Mouse (Mus musculus): ENCODE data around the gene Naa38.

Gene Naa38

DNA sequence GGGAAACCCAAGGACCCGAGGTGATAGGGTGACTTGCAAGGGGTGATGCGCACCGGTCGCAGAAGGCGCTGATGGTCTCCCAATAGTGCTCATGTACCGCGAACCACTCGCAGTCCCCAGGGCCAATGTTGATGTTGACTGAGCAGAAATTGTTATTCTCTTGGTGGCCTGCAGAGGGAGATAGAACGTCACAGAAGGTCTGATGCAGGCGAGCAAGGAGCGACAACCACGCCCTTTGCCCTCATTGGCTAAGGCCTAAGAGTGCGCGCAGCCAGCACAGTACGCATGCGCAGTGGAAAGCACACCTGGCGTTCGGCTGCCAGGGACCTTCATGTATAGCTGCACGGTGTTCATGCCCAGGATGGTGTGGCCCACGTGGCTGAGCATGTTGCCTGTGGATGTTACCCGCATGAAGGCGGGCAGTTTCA, 5.9 kb downstream of the Naa38 start:
- peak; percentile 75 for DNase-seq (ENCODE audit: low spot score)

DNA sequence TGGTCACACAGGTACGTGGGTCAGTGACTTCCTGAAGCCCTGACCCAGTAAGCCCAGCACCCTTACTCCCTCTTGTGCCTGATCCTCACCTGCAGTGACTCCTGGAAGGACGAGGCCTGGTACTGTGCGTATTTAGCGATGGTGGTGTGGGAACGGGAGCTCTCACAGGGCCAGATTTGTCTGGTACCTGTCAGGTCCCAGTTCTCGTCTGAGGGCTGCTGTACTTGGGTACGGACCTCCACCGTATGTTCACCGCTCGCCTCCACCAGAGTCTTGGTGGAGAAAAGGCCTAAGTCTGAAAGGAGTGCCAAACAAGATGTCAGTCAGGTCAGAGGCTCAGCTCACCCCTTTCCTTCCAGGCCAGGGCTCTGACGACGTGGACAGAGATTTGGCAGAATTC, 6.7 kb downstream of the Naa38 start:
- DNase-seq (ENCODE audit: low spot score) = no peak

DNA sequence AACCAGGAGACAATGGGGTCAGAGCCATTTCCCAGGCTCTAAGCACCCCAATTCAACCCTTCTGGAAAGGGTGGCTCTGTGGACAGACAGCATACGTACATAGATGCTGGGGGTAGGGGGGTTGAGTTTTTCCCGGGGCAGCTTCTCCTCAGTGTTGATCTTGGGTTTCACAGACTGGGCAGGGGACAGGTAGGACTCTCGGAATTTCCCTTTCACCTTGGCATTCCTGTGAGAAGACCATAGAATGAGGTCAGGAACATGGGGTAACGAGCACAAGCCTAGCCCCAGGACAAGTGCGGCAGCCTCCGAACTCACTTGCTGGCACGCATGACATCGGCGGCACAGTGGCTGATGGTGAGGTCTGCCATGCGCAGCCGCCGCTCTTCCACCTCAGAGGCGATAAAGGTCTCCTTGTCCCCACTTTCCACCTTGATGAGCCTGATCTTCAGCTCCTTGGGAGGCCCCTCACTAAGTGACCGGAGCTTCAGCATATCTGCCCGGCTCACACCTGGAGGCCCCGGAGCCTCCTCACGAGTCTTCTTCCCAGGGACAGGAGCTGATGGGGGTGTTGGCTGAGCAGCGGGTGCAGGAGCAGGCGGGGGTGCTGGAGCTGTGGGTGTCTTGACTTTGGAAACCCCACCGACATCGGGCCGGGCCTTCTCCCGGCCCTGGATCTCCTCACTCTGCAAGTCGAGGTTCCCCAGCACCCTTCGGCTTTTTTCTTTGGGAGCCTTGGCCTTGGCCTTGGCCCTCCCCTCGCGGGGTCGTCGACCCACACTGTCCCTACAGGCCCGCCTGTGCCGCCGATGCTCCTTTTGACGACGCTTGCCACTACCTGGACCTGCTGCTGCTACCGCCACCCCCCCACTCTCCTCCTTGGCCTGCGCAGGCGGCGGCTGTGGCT, 8.7 kb downstream of the Naa38 start:
- DNase-seq (ENCODE audit: low spot score) = no peak

- no peak for DNase-seq (ENCODE audit: low spot score)
Observed at GRCm38 (mm10) chr11:69404595-69405396, 9.5 kb downstream of the Naa38 start.

DNA sequence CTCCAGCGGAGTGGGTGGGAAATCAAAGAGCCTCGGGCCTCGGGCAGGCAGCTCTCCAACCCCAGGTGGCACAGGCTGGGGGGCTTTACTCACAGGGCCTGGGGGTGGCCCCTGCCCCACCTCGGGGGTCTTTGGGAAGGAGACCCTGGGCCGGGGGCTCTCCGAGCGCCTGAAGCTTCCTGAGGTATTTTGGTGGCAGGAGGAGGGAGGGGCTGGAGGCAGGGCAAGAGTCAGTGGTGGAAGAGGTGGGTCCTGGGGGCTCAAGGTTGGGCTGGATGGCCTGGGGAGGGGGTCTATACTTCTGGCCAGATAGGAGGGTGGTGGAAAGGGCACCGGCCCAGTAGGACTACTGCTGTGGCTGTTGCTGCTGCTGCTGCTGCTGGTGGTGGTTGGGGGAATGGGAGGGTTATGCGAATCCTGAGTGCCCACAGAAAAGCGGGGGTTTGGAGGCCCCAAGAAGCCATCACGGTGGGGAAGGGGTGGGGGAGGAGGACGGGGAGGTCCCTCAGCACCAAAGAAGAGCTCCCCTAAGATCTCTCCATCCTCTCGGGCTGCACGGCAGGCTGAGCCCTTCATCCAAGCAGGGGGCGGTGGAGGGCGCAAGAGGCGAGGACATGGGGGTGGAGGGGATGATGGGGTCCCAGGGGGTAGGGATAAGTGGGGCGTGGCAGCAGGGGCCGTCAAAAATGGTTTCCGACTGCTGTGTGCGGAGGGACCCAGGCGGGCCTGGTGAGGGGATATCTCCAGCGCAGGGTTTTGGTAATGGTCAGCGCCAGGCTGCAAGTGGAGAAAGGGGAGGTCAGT, 10.3 kb downstream of the Naa38 start:
- DNase-seq (ENCODE audit: low spot score) = no peak

DNA sequence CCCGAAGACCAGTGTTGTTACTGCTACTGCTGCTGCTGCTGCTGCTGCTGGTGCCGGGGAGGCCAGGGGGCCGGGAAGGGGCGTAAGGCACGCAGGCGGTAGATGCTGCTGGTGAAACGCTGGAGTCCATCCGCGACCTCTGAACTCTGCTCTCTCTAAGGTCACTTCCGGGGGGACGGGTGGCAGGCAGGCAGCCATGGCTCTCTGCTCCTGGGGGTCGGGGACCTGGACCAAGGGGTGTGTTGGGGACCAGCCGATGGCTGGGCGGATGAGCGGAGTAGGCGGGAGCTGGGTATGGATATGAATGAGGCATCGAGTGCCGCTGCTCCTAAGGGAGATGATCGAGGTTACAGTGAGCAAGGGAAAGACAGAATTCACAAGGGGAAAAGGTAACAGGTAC, 11.0 kb downstream of the Naa38 start:
- no peak for DNase-seq (ENCODE audit: low spot score)

GRCm38 (mm10) chr11:69406867-69407723, 11.8 kb downstream of the Naa38 start:
- DNase-seq (ENCODE audit: low spot score) = no peak

GRCm38 (mm10) chr11:69407724-69408004, 12.4 kb downstream of the Naa38 start:
- DNase-seq (ENCODE audit: low spot score) = no peak

GRCm38 (mm10) chr11:69408541-69409377, 13.5 kb downstream of the Naa38 start:
- peak; percentile 80 for DNase-seq (ENCODE audit: low spot score)

- no peak for DNase-seq (ENCODE audit: low spot score)
Observed at GRCm38 (mm10) chr11:69409378-69410044, 14.2 kb downstream of the Naa38 start.

DNA sequence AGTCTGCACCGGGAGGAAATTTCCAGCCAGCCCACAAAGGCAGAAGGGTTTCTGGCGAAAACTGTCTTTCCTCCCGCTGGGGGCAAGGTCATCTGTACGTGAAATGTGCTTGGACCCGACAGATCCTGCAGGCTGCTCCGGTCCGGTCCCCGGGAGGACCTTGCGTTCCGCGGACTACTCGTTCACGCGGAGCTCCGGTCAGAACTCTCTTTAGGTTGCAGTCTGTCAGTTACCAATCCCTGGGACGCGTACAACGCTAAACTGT, 14.7 kb downstream of the Naa38 start:
- no peak for DNase-seq (ENCODE audit: low spot score)

DNA sequence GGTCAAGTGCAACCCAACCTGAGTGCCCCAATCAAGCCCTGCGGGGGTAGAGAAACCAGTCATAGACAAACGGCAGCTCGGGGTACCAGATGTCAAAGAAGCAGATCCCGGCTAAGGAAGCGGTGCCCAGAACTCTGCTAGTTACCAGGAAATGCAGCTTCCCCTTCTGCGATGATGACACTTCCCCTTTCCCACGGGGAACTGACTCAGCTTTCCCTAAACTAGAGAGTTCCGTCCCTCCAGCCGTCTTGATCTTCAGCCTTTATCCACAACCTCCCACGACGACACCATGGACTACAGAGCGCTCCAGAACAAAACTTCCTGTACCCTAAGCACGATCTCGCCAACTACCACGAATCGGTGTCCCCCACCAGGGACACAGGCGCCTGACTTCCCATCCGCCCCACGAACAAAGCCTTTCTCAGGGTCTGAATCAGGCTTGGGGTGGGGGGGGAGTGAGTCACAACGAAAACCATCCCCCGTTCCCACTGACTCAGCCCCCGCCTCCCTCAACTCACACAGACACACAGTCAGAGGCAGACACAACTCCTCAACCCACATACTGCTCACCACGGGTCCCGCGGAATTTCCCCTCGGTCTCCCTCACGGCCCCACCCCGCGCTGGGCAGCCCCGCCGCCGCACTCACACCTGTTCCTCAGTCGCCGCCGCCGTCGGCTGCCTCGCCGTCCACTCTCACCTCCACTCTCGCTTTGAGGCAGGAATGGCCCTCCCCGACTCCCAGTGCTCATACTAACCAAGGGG, 15.2 kb downstream of the Naa38 start:
- no peak for DNase-seq (ENCODE audit: low spot score)

GRCm38 (mm10) chr11:69411073-69411535, 15.8 kb downstream of the Naa38 start:
- peak; percentile 86 for DNase-seq (ENCODE audit: low spot score)

DNA sequence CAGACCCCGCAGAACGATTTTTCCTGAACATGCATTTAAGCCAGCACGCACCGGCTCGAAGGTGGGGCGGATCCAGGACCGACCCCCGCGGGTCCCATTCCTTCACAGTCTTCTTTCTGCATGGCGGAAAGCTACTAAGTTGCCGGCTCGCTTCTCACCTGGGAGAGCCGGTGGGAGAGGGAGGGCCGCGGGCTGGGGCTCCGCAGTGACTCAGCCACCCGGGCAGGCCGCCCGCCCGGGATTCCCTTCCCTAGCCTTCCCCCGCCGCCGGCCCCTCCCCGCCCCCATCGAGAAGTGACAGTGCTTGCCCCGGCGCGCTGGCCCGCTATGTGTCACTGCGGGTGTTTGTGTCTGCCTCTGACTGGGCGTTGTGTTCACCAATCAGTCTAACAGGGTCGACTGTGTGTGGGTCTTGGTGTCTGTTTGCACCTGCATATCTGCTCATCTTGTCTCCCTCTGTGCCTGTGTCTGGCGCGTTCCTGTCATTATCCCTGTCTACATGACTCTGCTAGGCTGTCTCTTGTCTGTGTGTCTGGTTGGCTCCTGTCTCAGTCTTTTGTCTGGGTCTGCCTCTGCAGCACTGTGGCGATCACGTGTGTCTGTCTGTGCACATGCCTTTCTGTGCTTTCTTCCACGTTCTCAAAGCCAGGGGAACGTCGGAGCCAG, 16.4 kb downstream of the Naa38 start:
- no peak for DNase-seq (ENCODE audit: low spot score)

DNA sequence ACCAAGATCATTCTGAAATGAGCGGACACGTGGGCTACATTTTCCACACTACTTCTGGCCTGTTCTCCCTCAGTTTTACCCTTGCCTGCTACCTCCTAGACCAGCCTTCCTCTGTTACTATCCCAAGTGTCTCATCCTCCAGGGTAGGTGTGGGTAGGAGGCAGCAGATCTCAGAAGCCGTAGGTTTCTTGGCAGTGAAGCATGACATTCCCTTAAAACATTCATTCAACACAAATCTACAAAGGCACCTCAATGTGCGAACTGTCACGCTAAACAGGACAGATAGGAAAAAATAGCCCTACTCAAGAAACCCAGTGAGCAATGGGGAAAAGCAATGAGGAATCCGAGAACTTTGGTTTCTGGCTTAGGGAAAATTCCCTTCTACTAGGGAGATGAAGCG, 17.3 kb downstream of the Naa38 start:
- DNase-seq (ENCODE audit: low spot score) = no peak

- no peak for DNase-seq (ENCODE audit: low spot score)
Observed at GRCm38 (mm10) chr11:69413221-69414181, 18.2 kb downstream of the Naa38 start, which contains the start of gene Kdm6b. TSS of gene Kdm6b (minus strand) at chr11:69413675.

Data from layer of hippocampus, adult 9-10 months (tissue).